Comparison of ENCODE assay signal across 34 mouse cellular contexts in genomic region chr2:50014683-50015082, GRCm38 (mm10). TPM values are rescaled to one million over a fixed set of nuclear protein-coding genes. Genes with fewer than 3 reads are reported as not detected.
DNase-seq lines count a peak whose midpoint lies in the region; ATAC-seq and TF ChIP-seq lines count a peak whose summit lies in the region.
"Had no signal": no experiment of that assay in that cellular context is flagged by ENCODE, and none has a peak within 500 bp of the region (broad histone marks: within the 10 kb centered on the region; RNA-seq: fewer than 3 reads in every experiment).

No protein-coding gene starts in this region.

- 57% methylated on average over 2 of the region's 2 CpGs for WGBS in forebrain, postnatal 0 days
- WGBS in forebrain, embryonic 12.5 days: 82% methylated on average over 2 of the region's 2 CpGs

- no peaks in the 10 kb centered on the region for H3K27me3 ChIP-seq in forebrain, postnatal 0 days (ENCODE audit: insufficient read depth, low read length)
- no peaks in the 10 kb centered on the region for H3K27me3 ChIP-seq in forebrain, embryonic 12.5 days
- H3K27me3 ChIP-seq: CH12.LX; embryonic facial prominence, embryonic 13.5 days; heart, embryonic 12.5 days; limb, embryonic 12.5 days; liver, embryonic 12.5 days; midbrain, embryonic 13.5 days; neural tube, embryonic 15.5 days had no signal

- H3K36me3 ChIP-seq in forebrain, postnatal 0 days (ENCODE audit: insufficient read depth): no peaks in the 10 kb centered on the region
- no peaks in the 10 kb centered on the region for H3K36me3 ChIP-seq in forebrain, embryonic 12.5 days (replicated peaks)
- H3K36me3 ChIP-seq: embryonic facial prominence, embryonic 13.5 days; heart, embryonic 12.5 days; limb, embryonic 12.5 days; liver, embryonic 12.5 days; midbrain, embryonic 13.5 days; neural tube, embryonic 15.5 days had no signal

- TF ChIP-seq CTCF in forebrain, postnatal 0 days (IDR thresholded peaks at IDR 0.05; ENCODE audit: low read depth): no peak

- peak; percentile 40 for DNase-seq in forebrain, postnatal 0 days
- peak; percentile 10 for DNase-seq in layer of hippocampus, adult 11-12 months (ENCODE audit: low spot score)
- DNase-seq in layer of hippocampus, postnatal 10 days (ENCODE audit: low spot score in 2 of 2): no peak
- DNase-seq in right cerebral cortex, adult 18-20 months: peak; percentile 8
- no peak for DNase-seq in right cerebral cortex, postnatal 14 days
- peak; percentile 77 for DNase-seq in telencephalon, adult 2 months (ENCODE audit: low read depth, low spot score)
- DNase-seq in urinary bladder, adult 2 months (ENCODE audit: low spot score): no peak
- DNase-seq: adrenal gland, adult 2 months; adrenal gland, postnatal 36 days; cerebellum, adult 11-12 months; cerebellum, adult 9-11 months; gastrocnemius, postnatal 25 days; heart, adult 2 months; kidney, adult 9 months; kidney, postnatal 10 days; layer of hippocampus, adult 9-11 months; liver, postnatal 0 days; retina, postnatal 1 day; thymus, postnatal 14 days had no signal

- H3K4me2 ChIP-seq in forebrain, postnatal 0 days (ENCODE audit: low read depth): no peak overlapping the region
- H3K4me2 ChIP-seq in forebrain, embryonic 12.5 days: no peak overlapping the region
- H3K4me2 ChIP-seq: embryonic facial prominence, embryonic 13.5 days; heart, embryonic 12.5 days; hindbrain, embryonic 14.5 days; limb, embryonic 12.5 days; liver, embryonic 12.5 days; midbrain, embryonic 13.5 days; neural tube, embryonic 15.5 days had no signal

- no peak overlapping the region for H3K4me3 ChIP-seq in forebrain, postnatal 0 days (ENCODE audit: low read depth, low read length)
- H3K4me3 ChIP-seq in forebrain, embryonic 12.5 days (replicated peaks): no peak overlapping the region
- H3K4me3 ChIP-seq: embryonic facial prominence, embryonic 13.5 days; heart, adult 2 months; heart, embryonic 12.5 days; limb, embryonic 12.5 days; liver, embryonic 12.5 days; midbrain, embryonic 13.5 days; neural tube, embryonic 15.5 days had no signal

- ATAC-seq in forebrain, postnatal 0 days: peak; percentile 69
- no peak for ATAC-seq in forebrain, embryonic 12.5 days (ENCODE audit: low FRiP score)
- ATAC-seq: activated CD4-positive, CD25-positive, alpha-beta regulatory T cell, adult 4 months; intestine, postnatal 0 days; liver, embryonic 12.5 days; liver, postnatal 0 days; lung, postnatal 0 days; midbrain, embryonic 13.5 days had no signal

- H3K9me3 ChIP-seq in forebrain, postnatal 0 days (ENCODE audit: low read length): no peaks in the 10 kb centered on the region
- H3K9me3 ChIP-seq in forebrain, embryonic 12.5 days: no peaks in the 10 kb centered on the region
- H3K9me3 ChIP-seq: embryonic facial prominence, embryonic 13.5 days; heart, embryonic 12.5 days; limb, embryonic 12.5 days; liver, embryonic 12.5 days; neural tube, embryonic 15.5 days had no signal

- no peak overlapping the region for H3K9ac ChIP-seq in forebrain, postnatal 0 days
- H3K9ac ChIP-seq in forebrain, embryonic 12.5 days: no peak overlapping the region
- H3K9ac ChIP-seq: embryonic facial prominence, embryonic 13.5 days; heart, embryonic 12.5 days; hindbrain, embryonic 14.5 days; limb, embryonic 12.5 days; liver, embryonic 12.5 days; liver, postnatal 0 days; midbrain, embryonic 13.5 days; neural tube, embryonic 15.5 days had no signal

- H3K4me1 ChIP-seq in forebrain, postnatal 0 days (ENCODE audit: insufficient read depth): no peaks in the 10 kb centered on the region
- peaks cover 6% of the 10 kb centered on the region; the same call in 1 of the 2 replicates for H3K4me1 ChIP-seq in forebrain, embryonic 12.5 days
- H3K4me1 ChIP-seq: heart, embryonic 12.5 days; liver, embryonic 12.5 days; midbrain, embryonic 13.5 days; neural tube, embryonic 15.5 days had no signal

- H3K27ac ChIP-seq in forebrain, postnatal 0 days (ENCODE audit: low read depth, low read length): no peak overlapping the region
- no peak overlapping the region for H3K27ac ChIP-seq in forebrain, embryonic 12.5 days
- H3K27ac ChIP-seq: embryonic facial prominence, embryonic 13.5 days; heart, adult 2 months; hindbrain, embryonic 14.5 days; limb, embryonic 12.5 days; liver, embryonic 12.5 days; macrophage; midbrain, embryonic 13.5 days; neural tube, embryonic 15.5 days had no signal

RNA-seq across cellular contexts. Expression of gene Lypd6, which starts 51.5 kb away (rescaled TPM):
- 12.2 and 19.2 TPM in 2 replicates for total RNA-seq in forebrain, postnatal 0 days (2014; rRNA removed)
- 14.1 and 17.2 TPM in 2 replicates for polyA plus RNA-seq in forebrain, postnatal 0 days (2015; fragmentation: Nextera tagmentation; extraction: Ambion mirVana)
- 8.2 and 9.6 TPM in 2 replicates for polyA plus RNA-seq in forebrain, embryonic 12.5 days (2016; fragmentation: Nextera tagmentation; extraction: Ambion mirVana)
- 10 to 100 TPM; 25.5 to 26.1 TPM for total RNA-seq in layer of hippocampus, postnatal 10 days (2021)
- 4.1 and 4.5 TPM in 2 replicates for polyA plus RNA-seq in urinary bladder, adult 2 months (2012; rRNA removed)
- total RNA-seq: CH12.LX; megakaryocyte-erythroid progenitor cell, adult 5-6 weeks; monocyte, adult 5-6 weeks had no signal
- polyA plus RNA-seq: activated CD4-positive, CD25-positive, alpha-beta regulatory T cell, adult 4 months; macrophage had no signal

Comparison
In these comparisons a context has a peak if more than half of its experiments do, and no peak if none do; other contexts are left out.
1. DNase-seq: peak in forebrain, postnatal 0 days (single experiment), layer of hippocampus, adult 11-12 months (single experiment), right cerebral cortex, adult 18-20 months (single experiment) and telencephalon, adult 2 months (single experiment); none in layer of hippocampus, postnatal 10 days (0 of 2), right cerebral cortex, postnatal 14 days (single experiment) and urinary bladder, adult 2 months (single experiment).